Mouse (Mus musculus): ENCODE measurements around the gene Fuk. TPM values are rescaled to one million over a fixed set of nuclear protein-coding genes. Genes with fewer than 3 reads are reported as not detected.
"Not testable (repeated sequence)": the region's sequence is repeated elsewhere in the genome, so short reads cannot be mapped to it uniquely, and the experiment has no call there.

Fuk gene
- polyA plus RNA-seq, 1 experiment from 2014 or later: 10.6 TPM

GRCm38 (mm10) chr8:110861347-110862025 is 40.8 kb downstream of the Fuk start:
- 92% methylated on average over 7 of the region's 7 CpGs for WGBS

GRCm38 (mm10) chr8:110859651-110860501 is 42.4 kb downstream of the Fuk start:
- ATAC-seq (ENCODE audit: low read depth): no peak
- Histone ChIP-seq H3K4me1 (replicated peaks; ENCODE audit: control insufficient read depth, insufficient read depth, low read length) (no peaks in the 10 kb centered on the region), H3K4me2 (ENCODE audit: low read depth, low read length) (no peak overlapping the region), H3K9ac (ENCODE audit: low read length) (no peak overlapping the region), H3K27me3 (ENCODE audit: control insufficient read depth, insufficient read depth, low read depth, low read length) (no peaks in the 10 kb centered on the region), H3K4me3 (ENCODE audit: low read length) (no peak overlapping the region), H3K9me3 (ENCODE audit: control insufficient read depth, low read length) (no peaks in the 10 kb centered on the region), H3K36me3 (ENCODE audit: control insufficient read depth, insufficient read depth, low read length) (peaks cover 33% of the 10 kb centered on the region), H3K27ac (ENCODE audit: low read length) (no peak overlapping the region)
- WGBS: 77% methylated on average over 7 of the region's 7 CpGs

More at GRCm38 (mm10) chr8:110861347-110862025, 40.8 kb downstream of the Fuk start:
- not testable (repeated sequence) for H3K4me3 ChIP-seq (ENCODE audit: low read length); H3K27me3 ChIP-seq (ENCODE audit: control insufficient read depth, insufficient read depth, low read depth, low read length); H3K9ac ChIP-seq (ENCODE audit: low read length); H3K27ac ChIP-seq (ENCODE audit: low read length); H3K4me2 ChIP-seq (ENCODE audit: low read depth, low read length); H3K4me1 ChIP-seq (replicated peaks; ENCODE audit: control insufficient read depth, insufficient read depth, low read length); H3K9me3 ChIP-seq (ENCODE audit: control insufficient read depth, low read length); ATAC-seq (ENCODE audit: low read depth)
- peaks cover 33% of the 10 kb centered on the region for H3K36me3 ChIP-seq (ENCODE audit: control insufficient read depth, insufficient read depth, low read length)

GRCm38 (mm10) chr8:110856760-110857461 is 45.4 kb downstream of the Fuk start:
- no peak for ATAC-seq (ENCODE audit: low read depth)
- H3K36me3 ChIP-seq (ENCODE audit: control insufficient read depth, insufficient read depth, low read length): peaks cover 50% of the 10 kb centered on the region
- no peak overlapping the region for H3K4me3 ChIP-seq (ENCODE audit: low read length)
- H3K27ac ChIP-seq (ENCODE audit: low read length): no peak overlapping the region
- no peak overlapping the region for H3K4me2 ChIP-seq (ENCODE audit: low read depth, low read length)
- WGBS: 79% methylated on average over 4 of the region's 5 CpGs
- H3K27me3 ChIP-seq (ENCODE audit: control insufficient read depth, insufficient read depth, low read depth, low read length): no peaks in the 10 kb centered on the region
- H3K9ac ChIP-seq (ENCODE audit: low read length): no peak overlapping the region
- H3K9me3 ChIP-seq (ENCODE audit: control insufficient read depth, low read length): no peaks in the 10 kb centered on the region
- H3K4me1 ChIP-seq (replicated peaks; ENCODE audit: control insufficient read depth, insufficient read depth, low read length): no peaks in the 10 kb centered on the region

- H3K4me3 ChIP-seq (ENCODE audit: low read length); ATAC-seq (ENCODE audit: low read depth); H3K9ac ChIP-seq (ENCODE audit: low read length); H3K27me3 ChIP-seq (ENCODE audit: control insufficient read depth, insufficient read depth, low read depth, low read length); H3K27ac ChIP-seq (ENCODE audit: low read length); H3K9me3 ChIP-seq (ENCODE audit: control insufficient read depth, low read length); H3K4me2 ChIP-seq (ENCODE audit: low read depth, low read length); H3K4me1 ChIP-seq (replicated peaks; ENCODE audit: control insufficient read depth, insufficient read depth, low read length): not testable (repeated sequence)
- WGBS: 95% methylated on average over 4 of the region's 4 CpGs
- H3K36me3 ChIP-seq (ENCODE audit: control insufficient read depth, insufficient read depth, low read length): peaks cover 54% of the 10 kb centered on the region
Observed at GRCm38 (mm10) chr8:110856073-110856472, 46.2 kb downstream of the Fuk start.

- no peak for ATAC-seq (ENCODE audit: low read depth)
- Histone ChIP-seq H3K9ac (ENCODE audit: low read length) (no peak overlapping the region), H3K4me2 (ENCODE audit: low read depth, low read length) (no peak overlapping the region), H3K27me3 (ENCODE audit: control insufficient read depth, insufficient read depth, low read depth, low read length) (no peaks in the 10 kb centered on the region), H3K9me3 (ENCODE audit: control insufficient read depth, low read length) (no peaks in the 10 kb centered on the region), H3K36me3 (ENCODE audit: control insufficient read depth, insufficient read depth, low read length) (peaks cover 39% of the 10 kb centered on the region), H3K4me1 (replicated peaks; ENCODE audit: control insufficient read depth, insufficient read depth, low read length) (peaks cover 8% of the 10 kb centered on the region), H3K27ac (ENCODE audit: low read length) (no peak overlapping the region), H3K4me3 (ENCODE audit: low read length) (no peak overlapping the region)
- 91% methylated on average over 10 of the region's 10 CpGs for WGBS
Observed at GRCm38 (mm10) chr8:110851186-110851585, 51.1 kb downstream of the Fuk start.

- H3K4me3 ChIP-seq (ENCODE audit: low read length): peak overlapping the region; percentile 69
- peak overlapping the region; percentile 84 for H3K9ac ChIP-seq (ENCODE audit: low read length)
- 43% methylated on average over 14 of the region's 14 CpGs for WGBS
- peak; percentile 50 for ATAC-seq (ENCODE audit: low read depth)
- peak overlapping the region; percentile 80 for H3K4me2 ChIP-seq (ENCODE audit: low read depth, low read length)
- H3K27me3 ChIP-seq (ENCODE audit: control insufficient read depth, insufficient read depth, low read depth, low read length): no peaks in the 10 kb centered on the region
- peaks cover 21% of the 10 kb centered on the region for H3K4me1 ChIP-seq (replicated peaks; ENCODE audit: control insufficient read depth, insufficient read depth, low read length)
- H3K9me3 ChIP-seq (ENCODE audit: control insufficient read depth, low read length): no peaks in the 10 kb centered on the region
- peaks cover 27% of the 10 kb centered on the region for H3K36me3 ChIP-seq (ENCODE audit: control insufficient read depth, insufficient read depth, low read length)
- no peak overlapping the region for H3K27ac ChIP-seq (ENCODE audit: low read length)
Observed at GRCm38 (mm10) chr8:110847645-110848495, 54.4 kb downstream of the Fuk start.

- H3K4me1 ChIP-seq (replicated peaks; ENCODE audit: control insufficient read depth, insufficient read depth, low read length): peaks cover 21% of the 10 kb centered on the region
- H3K27ac ChIP-seq (ENCODE audit: low read length): peak overlapping the region; percentile 53; the same call in 1 of the 2 replicates
- peak overlapping the region; percentile 69 for H3K4me3 ChIP-seq (ENCODE audit: low read length)
- peak overlapping the region; percentile 80 for H3K4me2 ChIP-seq (ENCODE audit: low read depth, low read length)
- H3K27me3 ChIP-seq (ENCODE audit: control insufficient read depth, insufficient read depth, low read depth, low read length): no peaks in the 10 kb centered on the region
- peak overlapping the region; percentile 84 for H3K9ac ChIP-seq (ENCODE audit: low read length)
- H3K9me3 ChIP-seq (ENCODE audit: control insufficient read depth, low read length): no peaks in the 10 kb centered on the region
- H3K36me3 ChIP-seq (ENCODE audit: control insufficient read depth, insufficient read depth, low read length): peaks cover 27% of the 10 kb centered on the region
- WGBS: under 1% methylated on average over 13 of the region's 13 CpGs
- ATAC-seq (ENCODE audit: low read depth): no peak; the same call in 1 of the 2 replicates
Observed at GRCm38 (mm10) chr8:110847171-110847549, 55.1 kb downstream of the Fuk start.

- peak; percentile 89 for ATAC-seq (ENCODE audit: low read depth)
- H3K27ac ChIP-seq (ENCODE audit: low read length): peak within 1 kb of the TSS; percentile 75
- H3K4me2 ChIP-seq (ENCODE audit: low read depth, low read length): peak within 1 kb of the TSS; percentile 85
- WGBS: under 1% methylated on average over 53 of the region's 53 CpGs
- H3K9ac ChIP-seq (ENCODE audit: low read length): peak within 1 kb of the TSS; percentile 92
- H3K4me1 ChIP-seq (replicated peaks; ENCODE audit: control insufficient read depth, insufficient read depth, low read length): peaks cover 21% of the 10 kb centered on the region
- H3K4me3 ChIP-seq (ENCODE audit: low read length): peak within 1 kb of the TSS; percentile 69
- no peaks in the 10 kb centered on the region for H3K27me3 ChIP-seq (ENCODE audit: control insufficient read depth, insufficient read depth, low read depth, low read length)
- no peaks in the 10 kb centered on the region for H3K9me3 ChIP-seq (ENCODE audit: control insufficient read depth, low read length)
- H3K36me3 ChIP-seq (ENCODE audit: control insufficient read depth, insufficient read depth, low read length): peaks cover 27% of the 10 kb centered on the region
Observed at GRCm38 (mm10) chr8:110846405-110847170, 55.7 kb downstream of the Fuk start, which contains the start of the genes Cog4 and Sf3b3. Cog4 (plus strand) TSS chr8:110846600. Sf3b3 (minus strand) TSS chr8:110846787.

Data from lung, embryonic 16.5 days (tissue).